Mouse (Mus musculus) kidney, postnatal 36 days (tissue): ENCODE data around the gene Gga3.

Experiments used
- DNase-seq, 2 experiments: peaks; one replicate each; pipeline ENCODE4 v3.0.0; 2021 to 2022; ENCODE audit warnings: mixed read lengths in 2 of 2

Gga3 gene

DNA sequence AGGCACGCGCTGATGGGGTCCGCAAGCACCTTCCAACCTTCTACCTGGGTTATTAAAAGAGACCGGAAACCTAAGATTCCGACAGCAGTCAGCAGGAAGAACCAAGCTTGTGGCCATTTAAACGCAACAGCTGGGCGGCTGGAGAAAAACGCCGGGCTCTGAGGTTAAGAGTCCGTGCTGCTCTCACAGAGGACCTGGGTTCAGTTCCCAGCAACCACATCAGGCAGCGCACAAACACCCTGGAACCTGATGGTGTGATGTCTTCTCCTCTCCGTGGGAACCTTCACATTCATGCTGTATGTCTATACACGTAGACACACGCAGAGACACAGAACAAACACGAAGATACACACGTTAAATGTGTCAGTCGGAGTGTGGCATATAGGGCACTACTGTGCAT is 48.1 kb downstream of the Gga3 start:
- DNase-seq: no peak

GRCm38 (mm10) chr11:115552783-115553182 is 51.1 kb downstream of the Gga3 start:
- peak in 1 of 2 experiments; percentile 41 for DNase-seq

- no peak for DNase-seq
Observed at GRCm38 (mm10) chr11:115543571-115543970, 60.3 kb downstream of the Gga3 start.

DNA sequence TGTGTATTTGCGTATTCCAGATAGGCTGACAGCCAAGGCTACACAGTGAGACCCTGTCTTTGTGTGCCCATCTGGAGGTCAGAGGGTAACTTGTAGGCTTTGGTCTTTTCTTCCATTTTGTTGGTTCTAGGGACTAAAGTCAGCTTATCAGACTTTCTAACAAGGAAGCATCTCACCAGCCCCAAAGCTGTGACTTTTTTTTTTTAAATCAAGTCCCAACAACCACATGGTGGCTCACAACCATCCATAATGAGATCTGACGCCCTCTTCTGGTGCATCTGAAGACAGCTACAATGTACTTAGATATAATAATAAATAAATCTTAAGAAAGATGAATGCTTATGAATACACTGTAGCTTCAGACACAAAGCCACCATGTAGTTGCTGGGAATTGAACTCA is 65.8 kb downstream of the Gga3 start:
- DNase-seq: no peak

- DNase-seq: no peak
Observed at GRCm38 (mm10) chr11:115536856-115537568, 66.8 kb downstream of the Gga3 start.

- DNase-seq: peak; percentile 98 to 99
Observed at GRCm38 (mm10) chr11:115536038-115536681, 67.7 kb downstream of the Gga3 start, which contains the start of gene Sumo2. Gene Sumo2 (minus strand): TSS chr11:115536276.

GRCm38 (mm10) chr11:115535401-115536037 is 68.3 kb downstream of the Gga3 start:
- DNase-seq: peak; percentile 55 to 80

GRCm38 (mm10) chr11:115534759-115535371 is 69.0 kb downstream of the Gga3 start:
- DNase-seq: no peak
